Mouse (Mus musculus) cerebellum, adult 2 months (tissue): ENCODE measurements around the gene BC035044.

Source experiments
- CTCF ChIP-seq: fragments of 200-500 bp; IDR thresholded peaks from 2 replicates; pipeline ENCODE4 v1.5.1; 2011; ENCODE audit warnings: low read depth, mild to moderate bottlenecking, control low read depth, low read length, moderate library complexity, borderline replicate concordance; ENCODE audit not compliant: insufficient read depth
- POLR2A ChIP-seq: fragments of 200-500 bp; IDR thresholded peaks from 2 replicates; pipeline ENCODE4 v1.6.1; 2011; ENCODE audit warnings: low read length, control low read depth, borderline replicate concordance; ENCODE audit not compliant: insufficient read depth

DNA sequence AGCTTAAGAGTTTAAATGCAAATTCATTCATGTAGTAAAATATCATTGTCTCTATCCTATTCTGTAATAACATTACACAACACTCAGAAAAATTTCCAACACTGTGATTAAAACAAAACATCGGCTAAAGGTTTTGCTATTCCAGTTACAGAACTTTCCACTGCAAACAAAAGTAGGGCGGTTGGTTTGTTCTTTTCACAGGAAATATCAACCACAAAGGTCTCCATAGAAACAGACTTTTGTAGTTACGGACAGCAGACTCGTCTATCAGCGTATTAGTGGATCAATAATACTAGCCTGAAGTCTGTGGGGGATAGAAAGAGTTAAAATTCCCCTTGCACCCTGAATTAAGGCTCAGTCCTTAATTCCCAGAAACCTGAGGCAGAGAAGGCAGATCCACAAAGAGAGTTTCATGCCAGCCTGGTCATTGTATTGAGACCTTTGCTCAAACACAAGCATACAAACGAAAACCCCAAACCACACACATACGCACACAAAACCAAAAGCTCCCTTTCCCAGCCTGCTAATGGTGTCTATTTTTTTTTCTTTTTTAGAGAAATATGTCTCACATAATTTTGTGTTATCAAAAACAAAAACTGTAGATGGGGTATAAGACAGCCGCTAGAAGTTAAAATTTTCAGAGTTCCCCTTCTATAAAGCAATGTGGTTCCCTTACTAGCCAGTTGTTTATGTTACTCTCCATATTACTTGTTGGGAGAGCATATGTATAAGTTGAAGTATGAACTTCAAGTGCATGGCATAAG is 54.6 kb downstream of the BC035044 start:
- TF ChIP-seq POLR2A (no peak), CTCF (no peak)
